Mouse (Mus musculus) limb, embryonic 13.5 days (tissue): ENCODE results near the gene Nsd2. TPM values are rescaled to one million over a fixed set of nuclear protein-coding genes. Genes with fewer than 3 reads are reported as not detected.
"Not testable (repeated sequence)": the region's sequence is repeated elsewhere in the genome, so short reads cannot be mapped to it uniquely, and the experiment has no call there.

Experiments
- ATAC-seq: fragments of 200-750 bp; cut with Nextera tagmentation; 2 replicates; pipeline ENCODE4 v1.8.0; 2017; ENCODE audit warnings: low read depth, moderate number of reproducible peaks, moderate TSS enrichment; ENCODE audit not compliant: low FRiP score
- H3K27ac ChIP-seq: fragments of 300-500 bp; sonication (generic); 2 replicates; pipeline ENCODE4 v1.5.1; 2015; ENCODE audit warnings: inconsistent platforms, mild to moderate bottlenecking, moderate library complexity
- H3K27me3 ChIP-seq: fragments of 300-500 bp; sonication (generic); 2 replicates; pipeline ENCODE4 v1.6.1; 2015; ENCODE audit warnings: mild to moderate bottlenecking, inconsistent platforms
- H3K36me3 ChIP-seq: fragments of 300-500 bp; sonication (generic); 2 replicates; pipeline ENCODE4 v1.6.1; 2015; ENCODE audit warnings: inconsistent platforms, mild to moderate bottlenecking, moderate library complexity
- H3K4me1 ChIP-seq: fragments of 300-500 bp; sonication (generic); 2 replicates; pipeline ENCODE4 v1.6.1; 2015; ENCODE audit warnings: inconsistent platforms
- H3K4me2 ChIP-seq: fragments of 300-500 bp; sonication (generic); replicated peaks from 2 replicates; pipeline ENCODE4 v1.6.1; 2015; ENCODE audit warnings: inconsistent platforms, mild to moderate bottlenecking, moderate library complexity
- H3K4me3 ChIP-seq: fragments of 300-500 bp; sonication (generic); 2 replicates; pipeline ENCODE4 v1.5.1; 2015; ENCODE audit warnings: moderate library complexity, mild to moderate bottlenecking, inconsistent platforms
- H3K9ac ChIP-seq: fragments of 300-500 bp; sonication (generic); 2 replicates; pipeline ENCODE4 v1.6.1; 2015; ENCODE audit warnings: mild to moderate bottlenecking, inconsistent platforms
- H3K9me3 ChIP-seq: fragments of 300-500 bp; sonication (generic); 2 replicates; pipeline ENCODE4 v1.6.1; 2016; ENCODE audit warnings: inconsistent platforms
- WGBS: fragments of 180-500 bp; shearing (Covaris S2); methylation state at CpG from one replicate; pipeline ENCODE4 v1.1.7; 2015; 5-methylcytosine and 5-hydroxymethylcytosine counted together
- polyA plus RNA-seq: library from polyadenylated mRNA; unstranded; fragments of >200 nt; fragmentation: Nextera tagmentation; extraction: Ambion mirVana; gene quantifications from 2 replicates; pipeline ENCODE4 v1.2.1, GENCODE M21; 2015

The Nsd2 gene
- polyA plus RNA-seq, 1 experiment from 2014 or later = 47.8 TPM

DNA sequence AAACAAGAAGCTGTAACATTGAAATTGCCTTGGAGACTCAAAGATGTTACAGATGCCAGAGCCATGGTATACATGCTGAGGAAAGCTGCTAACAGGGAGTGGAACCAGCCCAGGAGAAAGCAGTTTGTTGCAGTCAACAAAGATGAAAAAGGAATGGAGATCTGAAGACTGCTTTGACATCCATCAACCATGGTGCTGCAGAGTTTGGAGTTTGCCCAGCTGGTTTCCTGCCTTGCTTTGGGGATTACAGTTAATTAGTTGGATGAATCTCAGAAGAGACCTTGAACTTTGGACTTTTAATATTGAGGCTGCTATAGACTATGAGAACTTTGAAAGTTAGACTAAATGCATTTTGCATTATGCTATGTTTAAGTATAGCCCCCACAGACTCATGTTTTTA lies 94.5 kb downstream of the Nsd2 start:
- H3K27me3 ChIP-seq, H3K4me1 ChIP-seq, H3K4me3 ChIP-seq, H3K9ac ChIP-seq, H3K9me3 ChIP-seq, ATAC-seq, H3K4me2 ChIP-seq, H3K27ac ChIP-seq: not testable (repeated sequence)
- H3K36me3 ChIP-seq = peaks cover 66% of the 10 kb centered on the region

DNA sequence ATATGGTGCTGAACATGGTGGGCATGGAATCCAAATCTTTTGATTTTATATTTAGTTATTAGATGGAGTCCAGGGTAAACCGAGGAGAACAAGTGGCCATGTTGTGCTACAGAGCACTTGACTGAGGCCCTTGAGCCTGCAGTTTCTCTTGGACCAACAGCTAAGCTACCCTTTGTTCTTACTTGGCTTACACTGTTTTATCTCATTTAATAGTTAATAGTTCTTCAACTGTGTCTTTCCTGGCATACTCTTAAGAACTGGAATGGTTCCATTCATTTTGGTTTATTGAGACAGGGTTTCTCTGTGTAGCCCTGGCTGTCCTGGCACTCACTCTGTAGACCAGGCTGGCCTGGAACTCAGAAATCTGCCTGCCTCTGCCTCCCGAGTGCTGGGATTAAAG lies 96.1 kb downstream of the Nsd2 start:
- not testable (repeated sequence) for ATAC-seq, H3K27me3 ChIP-seq, H3K4me1 ChIP-seq, H3K4me3 ChIP-seq, H3K9ac ChIP-seq, H3K9me3 ChIP-seq, H3K4me2 ChIP-seq, H3K27ac ChIP-seq
- 99% methylated on average over 2 of the region's 2 CpGs for WGBS
- H3K36me3 ChIP-seq = peaks cover 82% of the 10 kb centered on the region

DNA sequence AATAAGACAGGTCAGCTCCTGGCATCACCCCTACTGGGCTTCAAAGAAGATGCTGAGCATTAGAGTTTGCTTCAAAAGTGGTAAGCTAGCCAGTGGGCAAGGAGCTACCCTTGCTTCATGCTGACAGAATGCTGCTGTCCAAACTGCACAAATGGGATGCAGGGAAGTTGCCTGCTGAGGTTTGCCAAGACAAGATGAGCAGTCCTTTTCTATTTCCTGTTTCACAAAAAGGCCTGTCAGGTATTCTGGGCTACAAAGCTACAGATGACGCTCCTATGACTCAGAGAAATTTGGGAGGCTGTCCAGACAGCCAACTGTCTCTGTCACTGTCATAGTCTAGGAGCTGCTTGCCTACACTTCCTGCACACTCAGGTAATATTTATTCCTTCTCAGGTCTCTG lies 98.9 kb downstream of the Nsd2 start:
- no peaks in the 10 kb centered on the region for H3K4me1 ChIP-seq
- H3K4me2 ChIP-seq = no peak overlapping the region
- ATAC-seq = no peak
- H3K27ac ChIP-seq = no peak overlapping the region
- H3K27me3 ChIP-seq = no peaks in the 10 kb centered on the region
- no peaks in the 10 kb centered on the region for H3K9me3 ChIP-seq
- no peak overlapping the region for H3K9ac ChIP-seq
- H3K36me3 ChIP-seq = peaks cover 66% of the 10 kb centered on the region
- H3K4me3 ChIP-seq = no peak overlapping the region
- WGBS = 94% methylated on average over 1 of the region's 1 CpGs

DNA sequence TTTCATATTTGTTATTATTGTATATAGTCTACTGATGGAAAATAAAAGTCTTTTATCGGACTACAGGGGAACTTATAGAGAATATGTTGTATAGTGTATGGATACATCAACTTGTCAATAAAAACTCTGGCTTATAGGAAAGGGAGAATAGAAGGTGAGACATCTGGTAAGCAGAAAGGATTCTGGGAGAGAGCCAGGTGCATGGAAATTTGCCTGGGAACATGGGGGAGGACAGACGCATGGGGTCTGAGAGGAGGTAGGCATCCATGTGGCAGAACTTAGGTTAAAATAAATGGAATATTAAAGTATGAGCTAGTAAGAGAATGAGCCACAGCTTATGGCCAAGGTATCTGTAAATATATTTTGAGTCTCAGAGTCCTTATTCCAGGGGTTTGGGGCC lies 99.5 kb downstream of the Nsd2 start:
- 90% methylated on average over 2 of the region's 2 CpGs for WGBS
- no peak for ATAC-seq

DNA sequence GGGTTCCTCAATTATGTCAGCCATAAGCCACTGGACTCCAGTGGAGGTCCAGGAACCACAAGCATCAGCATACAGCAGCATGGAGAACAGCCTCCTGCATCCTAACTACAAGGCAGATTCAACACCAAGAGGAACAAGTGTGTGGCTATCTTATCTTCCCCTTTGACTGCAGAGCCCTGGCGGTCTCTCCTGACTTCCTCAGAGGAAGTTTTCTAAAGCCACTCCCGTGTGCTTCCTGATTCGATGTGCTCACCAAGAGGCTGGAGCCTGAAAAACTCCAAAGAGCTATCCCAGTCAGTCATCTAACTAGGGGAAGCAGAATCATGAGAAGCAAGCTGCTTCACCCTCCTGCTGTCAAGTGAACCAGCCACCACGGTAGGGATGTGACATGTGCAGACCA lies 100.4 kb downstream of the Nsd2 start:
- no peak for ATAC-seq
- Histone ChIP-seq H3K36me3 (peaks cover 56% of the 10 kb centered on the region), H3K4me3 (no peak overlapping the region), H3K27ac (no peak overlapping the region), H3K4me1 (no peaks in the 10 kb centered on the region), H3K9ac (no peak overlapping the region), H3K4me2 (no peak overlapping the region), H3K9me3 (0 out of 2 replicates have a peak, but pooled peaks cover under 1% of the 10 kb centered on the region), H3K27me3 (no peaks in the 10 kb centered on the region)
- 84% methylated on average over 4 of the region's 4 CpGs for WGBS

More for the DNA sequence above, 99.5 kb downstream of the Nsd2 start:
- Histone ChIP-seq H3K27ac (no peak overlapping the region), H3K9me3 (no peaks in the 10 kb centered on the region), H3K27me3 (no peaks in the 10 kb centered on the region), H3K36me3 (peaks cover 64% of the 10 kb centered on the region), H3K4me1 (no peaks in the 10 kb centered on the region), H3K9ac (no peak overlapping the region), H3K4me2 (no peak overlapping the region), H3K4me3 (no peak overlapping the region)

DNA sequence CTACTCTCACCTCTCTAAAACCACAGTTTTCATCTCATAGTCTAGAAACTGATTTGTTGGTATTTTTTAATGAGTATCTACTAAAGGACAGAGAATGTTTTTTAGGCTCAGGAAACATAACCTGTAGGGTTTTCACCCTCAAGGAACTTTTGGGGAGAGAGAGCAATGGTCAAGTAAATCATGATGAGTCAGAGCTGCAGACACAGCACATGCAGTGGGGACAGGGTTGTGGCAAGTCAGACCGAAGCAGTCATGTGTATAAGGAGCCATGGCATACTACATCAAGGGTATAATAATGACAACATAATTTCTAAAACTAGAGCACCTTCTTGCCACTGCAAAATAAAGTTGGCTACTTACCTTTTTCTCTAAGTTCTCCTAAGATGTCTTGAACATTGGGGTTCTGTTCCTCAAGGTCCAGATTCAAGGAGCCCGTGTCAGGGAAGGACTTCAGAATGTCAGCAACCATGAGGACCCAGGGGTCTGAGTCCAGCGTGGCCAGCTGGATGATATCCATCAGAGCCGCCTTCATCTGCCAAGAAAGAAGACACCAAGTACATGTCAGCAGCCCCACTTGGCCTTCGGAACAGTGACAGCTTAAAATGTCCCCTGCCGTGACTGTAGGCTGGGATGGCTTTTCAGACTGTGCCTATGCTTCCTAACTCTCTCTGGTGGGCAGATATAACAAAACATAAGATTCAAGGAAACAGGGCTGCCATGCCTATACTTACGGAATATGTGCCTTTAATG lies 101.1 kb downstream of the Nsd2 start:
- Histone ChIP-seq H3K4me1 (no peaks in the 10 kb centered on the region), H3K36me3 (peaks cover 56% of the 10 kb centered on the region), H3K4me2 (no peak overlapping the region), H3K4me3 (no peak overlapping the region), H3K9ac (no peak overlapping the region), H3K27ac (no peak overlapping the region), H3K27me3 (no peaks in the 10 kb centered on the region), H3K9me3 (0 out of 2 replicates have a peak, but pooled peaks cover 4% of the 10 kb centered on the region)
- WGBS = 88% methylated on average over 7 of the region's 7 CpGs
- ATAC-seq = no peak

DNA sequence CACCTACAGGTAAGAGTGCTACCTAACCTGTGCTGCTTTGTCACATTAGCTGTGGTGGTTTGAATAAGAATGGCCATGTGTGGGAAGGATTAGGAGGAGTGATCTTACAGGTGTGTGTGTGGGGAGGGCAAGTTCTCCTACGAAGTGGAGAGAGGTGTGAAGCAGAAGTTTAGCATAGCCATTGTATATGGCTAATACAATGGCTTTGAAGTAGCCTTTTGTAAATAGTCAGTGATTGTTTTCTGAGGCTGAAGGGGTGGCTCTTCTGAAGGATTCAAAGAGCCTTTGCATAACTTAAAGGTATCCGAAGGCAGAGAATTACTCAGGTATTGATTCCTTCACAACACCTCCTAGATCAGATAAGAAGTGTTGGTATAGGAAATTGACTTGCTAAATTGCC lies 102.0 kb downstream of the Nsd2 start:
- Histone ChIP-seq H3K27me3 (no peaks in the 10 kb centered on the region), H3K4me3 (no peak overlapping the region), H3K9me3 (0 out of 2 replicates have a peak, but pooled peaks cover 4% of the 10 kb centered on the region), H3K9ac (no peak overlapping the region), H3K4me1 (no peaks in the 10 kb centered on the region), H3K27ac (no peak overlapping the region), H3K36me3 (peaks cover 58% of the 10 kb centered on the region), H3K4me2 (no peak overlapping the region)
- 51% methylated on average over 2 of the region's 2 CpGs for WGBS
- ATAC-seq = no peak

DNA sequence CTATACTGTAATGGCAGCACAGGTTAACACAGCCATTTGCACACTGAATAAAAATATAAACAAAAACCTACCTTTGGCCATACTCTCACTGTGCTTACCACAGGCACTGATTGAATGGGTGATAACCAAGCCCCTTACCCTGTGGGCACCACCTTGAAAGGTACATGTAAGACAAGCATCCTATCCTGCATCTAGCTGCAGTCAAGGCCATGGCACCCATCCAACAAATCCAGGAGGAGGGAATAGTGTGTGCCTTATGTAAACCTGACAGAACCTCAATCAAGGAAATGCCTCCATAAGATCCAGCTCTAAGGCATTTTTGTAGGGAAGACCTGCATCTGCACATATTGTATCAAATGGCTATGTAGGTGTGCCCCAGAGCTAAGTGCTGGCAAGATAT lies 105.6 kb downstream of the Nsd2 start:
- Histone ChIP-seq H3K9ac (no peak overlapping the region), H3K4me3 (no peak overlapping the region), H3K4me2 (no peak overlapping the region), H3K27ac (no peak overlapping the region), H3K27me3 (no peaks in the 10 kb centered on the region), H3K36me3 (peaks cover 55% of the 10 kb centered on the region), H3K4me1 (no peaks in the 10 kb centered on the region), H3K9me3 (peaks cover 8% of the 10 kb centered on the region; the same call in 1 of the 2 replicates)
- no peak for ATAC-seq

DNA sequence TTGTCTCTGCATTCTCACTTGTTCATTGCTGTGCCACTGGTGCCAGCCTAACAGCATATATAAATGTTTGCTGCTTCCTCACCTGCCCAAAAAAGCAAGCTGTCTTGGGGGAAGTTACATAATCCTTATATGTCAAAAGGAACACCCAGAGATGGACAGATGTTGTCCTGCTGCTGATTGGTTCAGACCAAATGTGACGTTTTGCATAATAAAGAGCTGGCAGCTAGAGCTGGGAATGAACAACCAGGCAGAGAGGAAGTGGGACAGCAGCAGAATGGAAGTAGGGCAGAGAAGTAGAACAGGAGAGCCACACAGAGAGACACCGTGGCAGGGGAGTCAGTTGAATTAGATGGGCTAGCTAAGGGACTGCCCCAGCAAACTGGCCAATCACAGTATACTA lies 111.9 kb downstream of the Nsd2 start:
- H3K27me3 ChIP-seq = no peaks in the 10 kb centered on the region
- H3K9me3 ChIP-seq = peaks cover 4% of the 10 kb centered on the region; the same call in 1 of the 2 replicates
- H3K4me3 ChIP-seq = no peak overlapping the region
- H3K9ac ChIP-seq = no peak overlapping the region
- H3K27ac ChIP-seq = no peak overlapping the region
- WGBS = 85% methylated on average over 2 of the region's 2 CpGs
- ATAC-seq = no peak
- peaks cover 32% of the 10 kb centered on the region for H3K36me3 ChIP-seq
- H3K4me1 ChIP-seq = peaks cover 25% of the 10 kb centered on the region
- no peak overlapping the region for H3K4me2 ChIP-seq

DNA sequence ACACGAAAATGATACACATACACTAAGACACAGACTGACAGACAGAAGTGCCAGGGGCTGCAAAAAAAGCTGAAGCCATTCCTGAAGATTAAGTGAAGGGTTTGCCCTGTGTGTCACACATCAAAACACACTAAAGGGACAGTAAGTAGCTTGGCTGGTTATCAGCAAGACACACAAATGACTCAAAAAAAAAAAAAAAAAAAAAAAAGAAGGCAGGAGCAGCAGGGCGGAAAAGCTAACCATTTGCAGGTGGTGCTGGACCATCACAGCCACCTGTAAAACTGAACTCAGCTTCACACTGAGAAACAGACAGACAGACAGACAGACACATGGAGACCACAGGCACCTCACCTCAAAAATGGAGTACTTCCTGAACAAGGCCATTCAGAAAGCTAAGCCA lies 113.6 kb downstream of the Nsd2 start:
- peak overlapping the region; percentile 69 for H3K4me2 ChIP-seq
- 0 out of 2 replicates have a peak, but pooled peaks cover under 1% of the 10 kb centered on the region for H3K9me3 ChIP-seq
- WGBS = 79% methylated on average over 2 of the region's 2 CpGs
- H3K4me3 ChIP-seq = peak overlapping the region; percentile 86; the same call in 1 of the 2 replicates
- H3K36me3 ChIP-seq = peaks cover 22% of the 10 kb centered on the region
- no peak overlapping the region for H3K27ac ChIP-seq
- H3K4me1 ChIP-seq = peaks cover 25% of the 10 kb centered on the region
- H3K9ac ChIP-seq = no peak overlapping the region
- no peaks in the 10 kb centered on the region for H3K27me3 ChIP-seq
- ATAC-seq = no peak

DNA sequence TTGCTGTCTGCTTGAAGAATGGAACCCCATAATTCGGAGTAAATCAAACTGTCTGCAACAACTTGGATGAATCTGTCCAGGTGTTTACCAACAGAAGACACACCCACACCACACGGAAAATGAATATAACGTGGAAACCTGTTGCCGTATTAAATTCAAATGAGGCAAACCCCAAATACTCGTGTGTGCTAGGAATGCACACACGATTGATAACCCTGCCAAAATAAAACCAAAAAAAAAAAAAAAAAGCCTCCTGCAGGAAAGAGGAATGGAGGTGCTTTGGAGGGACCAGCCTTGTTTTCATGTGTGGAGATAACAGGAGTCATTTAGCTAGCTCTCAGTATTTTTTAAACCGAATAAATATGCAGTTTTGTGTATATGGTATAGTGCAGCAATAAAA lies 114.4 kb downstream of the Nsd2 start:
- 76% methylated on average over 7 of the region's 7 CpGs for WGBS
- Histone ChIP-seq H3K9me3 (peaks cover 6% of the 10 kb centered on the region), H3K27ac (no peak overlapping the region), H3K4me3 (peak overlapping the region; percentile 86), H3K9ac (peak overlapping the region; percentile 94), H3K27me3 (no peaks in the 10 kb centered on the region), H3K36me3 (peaks cover 21% of the 10 kb centered on the region), H3K4me1 (peaks cover 25% of the 10 kb centered on the region), H3K4me2 (peak overlapping the region; percentile 69)
- no peak for ATAC-seq

DNA sequence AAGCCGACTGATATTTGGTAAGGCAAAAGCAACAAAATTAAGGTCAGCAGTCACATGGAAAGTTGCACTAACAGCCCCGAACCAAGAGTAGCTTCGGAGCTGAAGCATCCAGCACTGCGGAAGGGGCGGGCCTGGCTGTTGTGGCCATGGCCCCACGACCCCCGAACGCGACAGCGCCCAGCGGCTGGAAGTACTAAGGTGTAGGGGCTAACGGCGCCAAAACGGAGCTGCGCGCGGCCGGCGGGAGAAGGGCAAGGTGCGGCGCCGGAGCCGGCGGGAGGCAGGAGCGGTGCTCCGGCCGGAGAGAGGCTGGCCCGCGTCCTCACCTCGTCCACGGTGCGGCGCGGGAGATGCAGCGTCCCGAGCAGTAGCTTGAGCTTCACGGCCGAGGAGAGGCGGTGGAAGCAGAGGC lies 115.2 kb downstream of the Nsd2 start:
- peaks cover 25% of the 10 kb centered on the region for H3K4me1 ChIP-seq
- WGBS = under 1% methylated on average over 37 of the region's 39 CpGs
- H3K9me3 ChIP-seq = peaks cover 12% of the 10 kb centered on the region
- H3K4me3 ChIP-seq = peak overlapping the region; percentile 86
- peak overlapping the region; percentile 94 for H3K9ac ChIP-seq
- H3K27ac ChIP-seq = peak overlapping the region; percentile 92
- peaks cover 19% of the 10 kb centered on the region for H3K36me3 ChIP-seq
- peak; percentile 53 for ATAC-seq
- no peaks in the 10 kb centered on the region for H3K27me3 ChIP-seq
- H3K4me2 ChIP-seq = peak overlapping the region; percentile 69
